Mouse (Mus musculus): ENCODE data around the gene Gbf1. TPM values are rescaled to one million over a fixed set of nuclear protein-coding genes. Genes with fewer than 3 reads are reported as not detected.
"Not testable (repeated sequence)": the region's sequence is repeated elsewhere in the genome, so short reads cannot be mapped to it uniquely, and the experiment has no call there.

The Gbf1 gene
- polyA plus RNA-seq (2012; ENCODE audit: insufficient read depth, insufficient read length, missing spikeins), result 21.7 and 24.9 TPM in 2 replicates

GRCm38 (mm10) chr19:46152127-46152803 is at the start of gene Gbf1:
TSS of gene Gbf1 (plus strand) at chr19:46152509.
- H3K4me1 ChIP-seq (ENCODE audit: control insufficient read depth, insufficient read depth, insufficient read length, low read length), result peaks cover 18% of the 10 kb centered on the region; the same call in 1 of the 2 replicates
- H3K4me3 ChIP-seq (ENCODE audit: insufficient read depth, low read depth, low read length), result peak within 1 kb of the TSS; percentile 84
- H3K27ac ChIP-seq (replicated peaks; ENCODE audit: low read depth, low read length), result 0 out of 2 replicates have a peak within 1 kb of the TSS, but pooled peaks have one; percentile 26

GRCm38 (mm10) chr19:46103437-46104186 is 48.7 kb upstream of the Gbf1 start:
- Histone ChIP-seq H3K4me1 (ENCODE audit: control insufficient read depth, insufficient read depth, insufficient read length, low read length) (no peaks in the 10 kb centered on the region), H3K27ac (replicated peaks; ENCODE audit: low read depth, low read length) (peak overlapping the region; percentile 23), H3K4me3 (ENCODE audit: insufficient read depth, low read depth, low read length) (no peak overlapping the region)

- Histone ChIP-seq H3K4me1 (ENCODE audit: control insufficient read depth, insufficient read depth, insufficient read length, low read length) (no peaks in the 10 kb centered on the region), H3K27ac (replicated peaks; ENCODE audit: low read depth, low read length) (peak overlapping the region; percentile 85), H3K4me3 (ENCODE audit: insufficient read depth, low read depth, low read length) (no peak overlapping the region)
These were observed 48.1 kb upstream of the Gbf1 start for GRCm38 (mm10) chr19:46104187-46104557.

- Histone ChIP-seq H3K4me1 (ENCODE audit: control insufficient read depth, insufficient read depth, insufficient read length, low read length) (no peaks in the 10 kb centered on the region), H3K4me3 (ENCODE audit: insufficient read depth, low read depth, low read length) (no peak overlapping the region), H3K27ac (replicated peaks; ENCODE audit: low read depth, low read length) (no peak overlapping the region)
These were observed 42.1 kb upstream of the Gbf1 start for GRCm38 (mm10) chr19:46110214-46110613.

- no peak overlapping the region for H3K27ac ChIP-seq (replicated peaks; ENCODE audit: low read depth, low read length)
These were observed 41.5 kb upstream of the Gbf1 start for GRCm38 (mm10) chr19:46110781-46111180.

GRCm38 (mm10) chr19:46114617-46115016 is 37.7 kb upstream of the Gbf1 start:
- no peak overlapping the region for H3K4me3 ChIP-seq (ENCODE audit: insufficient read depth, low read depth, low read length)
- no peak overlapping the region for H3K27ac ChIP-seq (replicated peaks; ENCODE audit: low read depth, low read length)
- H3K4me1 ChIP-seq (ENCODE audit: control insufficient read depth, insufficient read depth, insufficient read length, low read length), result no peaks in the 10 kb centered on the region

More at GRCm38 (mm10) chr19:46110781-46111180, 41.5 kb upstream of the Gbf1 start:
- H3K4me3 ChIP-seq (ENCODE audit: insufficient read depth, low read depth, low read length), result no peak overlapping the region
- H3K4me1 ChIP-seq (ENCODE audit: control insufficient read depth, insufficient read depth, insufficient read length, low read length), result no peaks in the 10 kb centered on the region

- Histone ChIP-seq H3K4me3 (ENCODE audit: insufficient read depth, low read depth, low read length) (no peak overlapping the region), H3K4me1 (ENCODE audit: control insufficient read depth, insufficient read depth, insufficient read length, low read length) (no peaks in the 10 kb centered on the region), H3K27ac (replicated peaks; ENCODE audit: low read depth, low read length) (no peak overlapping the region)
These were observed 32.9 kb upstream of the Gbf1 start for GRCm38 (mm10) chr19:46119458-46119857.

- no peak overlapping the region for H3K4me3 ChIP-seq (ENCODE audit: insufficient read depth, low read depth, low read length)
- no peaks in the 10 kb centered on the region for H3K4me1 ChIP-seq (ENCODE audit: control insufficient read depth, insufficient read depth, insufficient read length, low read length)
- H3K27ac ChIP-seq (replicated peaks; ENCODE audit: low read depth, low read length), result no peak overlapping the region
These were observed 31.4 kb upstream of the Gbf1 start for GRCm38 (mm10) chr19:46120872-46121271.

- H3K4me1 ChIP-seq (ENCODE audit: control insufficient read depth, insufficient read depth, insufficient read length, low read length), result no peaks in the 10 kb centered on the region
- no peak overlapping the region for H3K4me3 ChIP-seq (ENCODE audit: insufficient read depth, low read depth, low read length)
- no peak overlapping the region for H3K27ac ChIP-seq (replicated peaks; ENCODE audit: low read depth, low read length)
These were observed 28.4 kb upstream of the Gbf1 start for GRCm38 (mm10) chr19:46123876-46124275.

GRCm38 (mm10) chr19:46124651-46125050 is 27.7 kb upstream of the Gbf1 start:
- H3K4me3 ChIP-seq (ENCODE audit: insufficient read depth, low read depth, low read length), result no peak overlapping the region
- H3K27ac ChIP-seq (replicated peaks; ENCODE audit: low read depth, low read length), result no peak overlapping the region
- no peaks in the 10 kb centered on the region for H3K4me1 ChIP-seq (ENCODE audit: control insufficient read depth, insufficient read depth, insufficient read length, low read length)

- Histone ChIP-seq H3K27ac (replicated peaks; ENCODE audit: low read depth, low read length) (no peak overlapping the region), H3K4me3 (ENCODE audit: insufficient read depth, low read depth, low read length) (no peak overlapping the region), H3K4me1 (ENCODE audit: control insufficient read depth, insufficient read depth, insufficient read length, low read length) (0 out of 2 replicates have a peak, but pooled peaks cover 2% of the 10 kb centered on the region)
These were observed 26.0 kb upstream of the Gbf1 start for GRCm38 (mm10) chr19:46126301-46126700.

GRCm38 (mm10) chr19:46129737-46130136 is 22.6 kb upstream of the Gbf1 start:
- not testable (repeated sequence) for H3K4me3 ChIP-seq (ENCODE audit: insufficient read depth, low read depth, low read length); H3K4me1 ChIP-seq (ENCODE audit: control insufficient read depth, insufficient read depth, insufficient read length, low read length); H3K27ac ChIP-seq (replicated peaks; ENCODE audit: low read depth, low read length)

GRCm38 (mm10) chr19:46131283-46131682 is 21.0 kb upstream of the Gbf1 start:
- 0 out of 2 replicates have a peak, but pooled peaks cover 2% of the 10 kb centered on the region for H3K4me1 ChIP-seq (ENCODE audit: control insufficient read depth, insufficient read depth, insufficient read length, low read length)
- no peak overlapping the region for H3K27ac ChIP-seq (replicated peaks; ENCODE audit: low read depth, low read length)
- peak overlapping the region; percentile 40; the same call in 1 of the 2 replicates for H3K4me3 ChIP-seq (ENCODE audit: insufficient read depth, low read depth, low read length)

- Histone ChIP-seq H3K27ac (replicated peaks; ENCODE audit: low read depth, low read length) (no peak within 1 kb of the TSS), H3K4me1 (ENCODE audit: control insufficient read depth, insufficient read depth, insufficient read length, low read length) (peaks cover 4% of the 10 kb centered on the region; the same call in 1 of the 2 replicates), H3K4me3 (ENCODE audit: insufficient read depth, low read depth, low read length) (peak within 1 kb of the TSS; percentile 40)
These were observed 20.4 kb upstream of the Gbf1 start, which contains the start of gene Elovl3 for GRCm38 (mm10) chr19:46131694-46132525. TSS of gene Elovl3 (plus strand) at chr19:46131897.

- Histone ChIP-seq H3K4me1 (ENCODE audit: control insufficient read depth, insufficient read depth, insufficient read length, low read length) (peaks cover 4% of the 10 kb centered on the region; the same call in 1 of the 2 replicates), H3K4me3 (ENCODE audit: insufficient read depth, low read depth, low read length) (no peak overlapping the region), H3K27ac (replicated peaks; ENCODE audit: low read depth, low read length) (no peak overlapping the region)
These were observed 19.7 kb upstream of the Gbf1 start for GRCm38 (mm10) chr19:46132577-46132976.

All from brown adipose tissue, adult 24 weeks (tissue).